Mouse (Mus musculus) heart, adult 11 months (tissue): ENCODE measurements around the gene Rhpn2.

Source experiments
- DNase-seq: peaks from one replicate; pipeline ENCODE4 v3.0.0; 2022

Rhpn2 gene

GRCm38 (mm10) chr7:35395734-35396456, 61.9 kb downstream of the Rhpn2 start:
- peak; percentile 93 for DNase-seq

GRCm38 (mm10) chr7:35396542-35397168, 62.7 kb downstream of the Rhpn2 start, which contains the start of the genes Faap24 and Cep89:
Gene Faap24 (minus strand): TSS chr7:35396836.
Gene Cep89 (plus strand): TSS chr7:35397035.
- peak; percentile 100 for DNase-seq

- no peak for DNase-seq
These were observed 67.2 kb downstream of the Rhpn2 start for GRCm38 (mm10) chr7:35401169-35401568.

- no peak for DNase-seq
These were observed 81.3 kb downstream of the Rhpn2 start for GRCm38 (mm10) chr7:35415226-35415625.

- no peak for DNase-seq
These were observed 82.1 kb downstream of the Rhpn2 start for GRCm38 (mm10) chr7:35415801-35416653.

GRCm38 (mm10) chr7:35416654-35416948, 82.6 kb downstream of the Rhpn2 start:
- DNase-seq = no peak

GRCm38 (mm10) chr7:35423071-35423470, 89.1 kb downstream of the Rhpn2 start:
- DNase-seq = no peak

GRCm38 (mm10) chr7:35428146-35428545, 94.2 kb downstream of the Rhpn2 start:
- no peak for DNase-seq

- no peak for DNase-seq
These were observed 101.3 kb downstream of the Rhpn2 start for GRCm38 (mm10) chr7:35435266-35435665.
